Mouse (Mus musculus): ENCODE measurements around the gene Zfp553. TPM values are rescaled to one million over a fixed set of nuclear protein-coding genes. Genes with fewer than 3 reads are reported as not detected.

The Zfp553 gene
- polyA plus RNA-seq (2014; fragmentation: Nextera tagmentation; extraction: Ambion mirVana) = 9.9 and 11.4 TPM in 2 replicates

DNA sequence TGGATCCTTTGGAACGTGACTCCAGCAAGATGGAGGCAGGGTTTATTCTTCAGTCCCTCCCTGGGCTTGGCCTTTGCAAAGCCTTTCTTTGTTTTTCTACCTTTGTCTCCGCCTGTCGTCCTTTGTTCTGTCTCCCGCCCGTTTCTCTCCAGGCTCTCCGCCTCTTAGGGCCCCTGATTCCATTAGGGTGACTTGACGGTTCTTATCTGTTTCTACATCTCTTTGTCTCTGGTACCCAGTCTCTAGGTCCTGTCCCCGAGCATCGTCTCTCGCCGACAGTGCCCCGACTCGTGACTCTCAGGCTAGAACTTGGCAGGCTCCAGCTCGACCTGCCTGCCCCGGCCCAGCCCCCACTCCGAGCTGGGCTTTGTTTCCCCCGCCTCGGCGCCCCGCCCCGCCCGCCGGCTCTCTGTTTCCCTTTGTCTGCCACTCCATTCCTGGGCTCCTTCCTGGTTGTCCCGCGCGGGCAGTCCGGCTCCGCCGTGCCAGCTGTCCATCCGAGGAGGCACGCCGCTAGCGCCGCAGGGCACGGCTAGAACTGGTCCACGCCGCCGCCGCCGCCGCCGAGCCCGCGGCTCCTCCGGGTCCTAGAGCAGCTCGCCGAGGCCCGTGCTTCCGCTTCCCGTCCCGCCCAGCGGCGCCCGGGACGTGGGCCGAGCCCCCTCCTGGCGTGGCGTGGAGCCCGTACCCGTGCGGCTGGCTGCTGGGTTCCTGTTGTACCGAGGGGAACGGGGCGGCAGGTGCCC lies at the start of gene Zfp553, which contains the start of gene Sept1:
Gene Zfp553 (plus strand): TSS at position 440 of the 746 bp plus-strand sequence.
Gene Sept1 (minus strand): TSS at position 509 of the 746 bp plus-strand sequence.
- under 1% methylated on average over 61 of the region's 64 CpGs for WGBS
- H3K9ac ChIP-seq (ENCODE audit: low read length) = peak within 1 kb of the TSS; percentile 97
- ATAC-seq (ENCODE audit: insufficient number of reproducible peaks, insufficient read depth, low FRiP score, low read depth) = peak; percentile 87
- H3K4me1 ChIP-seq (ENCODE audit: control insufficient read depth in 2 of 2, insufficient read depth in 2 of 2, low read length in 2 of 2) = peaks cover 10 to 26% of the 10 kb centered on the region in 2 experiments
- H3K9me3 ChIP-seq (ENCODE audit: control insufficient read depth, low read length) = no peaks in the 10 kb centered on the region
- H3K36me3 ChIP-seq (ENCODE audit: control insufficient read depth, insufficient read depth, low read length) = peaks cover 51% of the 10 kb centered on the region
- H3K27me3 ChIP-seq (ENCODE audit: control insufficient read depth, insufficient read depth, low read length) = no peaks in the 10 kb centered on the region
- H3K4me3 ChIP-seq (ENCODE audit: control insufficient read depth in 1 of 2, insufficient read depth in 1 of 2, low read depth in 1 of 2, low read length in 2 of 2) = peak within 1 kb of the TSS; percentile 89 to 99
- H3K4me2 ChIP-seq (ENCODE audit: low read length) = peak within 1 kb of the TSS; percentile 84
- H3K27ac ChIP-seq (replicated peaks in 1 of 2; ENCODE audit: control insufficient read depth in 1 of 2, insufficient read depth in 1 of 2, low read depth in 2 of 2, low read length in 2 of 2) = peak within 1 kb of the TSS; percentile 97 to 99

- H3K4me1 ChIP-seq (ENCODE audit: control insufficient read depth in 2 of 2, insufficient read depth in 2 of 2, low read length in 2 of 2) = no peaks in the 10 kb centered on the region
- H3K4me3 ChIP-seq (ENCODE audit: control insufficient read depth in 1 of 2, insufficient read depth in 1 of 2, low read depth in 1 of 2, low read length in 2 of 2) = no peak overlapping the region
- no peaks in the 10 kb centered on the region for H3K27me3 ChIP-seq (ENCODE audit: control insufficient read depth, insufficient read depth, low read length)
- H3K9me3 ChIP-seq (ENCODE audit: control insufficient read depth, low read length) = no peaks in the 10 kb centered on the region
- H3K36me3 ChIP-seq (ENCODE audit: control insufficient read depth, insufficient read depth, low read length) = no peaks in the 10 kb centered on the region
- no peak overlapping the region for H3K4me2 ChIP-seq (ENCODE audit: low read length)
- H3K27ac ChIP-seq (replicated peaks in 1 of 2; ENCODE audit: control insufficient read depth in 1 of 2, insufficient read depth in 1 of 2, low read depth in 2 of 2, low read length in 2 of 2) = no peak overlapping the region
- WGBS = 59% methylated on average over 8 of the region's 8 CpGs
- no peak for ATAC-seq (ENCODE audit: insufficient number of reproducible peaks, insufficient read depth, low FRiP score, low read depth)
- no peak overlapping the region for H3K9ac ChIP-seq (ENCODE audit: low read length)
These were observed 49.5 kb upstream of the Zfp553 start for GRCm38 (mm10) chr7:127183345-127183744.

DNA sequence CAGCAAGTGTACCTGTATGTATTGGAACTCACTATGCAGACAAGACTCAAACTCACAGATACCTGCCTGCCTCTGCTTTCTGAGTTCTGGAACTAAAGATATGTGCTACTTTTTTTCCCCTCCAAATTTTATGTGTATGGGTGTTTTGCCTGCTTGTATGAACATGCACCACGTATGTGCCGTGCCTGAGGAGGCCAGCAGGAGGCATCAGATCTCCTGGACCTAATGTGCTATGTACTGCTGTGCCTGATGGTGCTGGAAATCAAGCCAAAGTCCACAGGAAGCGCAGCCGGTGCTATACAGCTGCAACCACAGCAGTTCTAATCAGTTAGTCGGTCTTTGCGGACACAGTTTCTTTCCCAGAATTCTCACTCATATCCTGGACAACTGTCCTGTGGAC lies 49.0 kb upstream of the Zfp553 start:
- Histone ChIP-seq H3K4me1 (ENCODE audit: control insufficient read depth in 2 of 2, insufficient read depth in 2 of 2, low read length in 2 of 2) (no peaks in the 10 kb centered on the region), H3K27ac (replicated peaks in 1 of 2; ENCODE audit: control insufficient read depth in 1 of 2, insufficient read depth in 1 of 2, low read depth in 2 of 2, low read length in 2 of 2) (no peak overlapping the region; a peak in 1 of 4 replicates), H3K9me3 (ENCODE audit: control insufficient read depth, low read length) (no peaks in the 10 kb centered on the region), H3K4me3 (ENCODE audit: control insufficient read depth in 1 of 2, insufficient read depth in 1 of 2, low read depth in 1 of 2, low read length in 2 of 2) (no peak overlapping the region), H3K27me3 (ENCODE audit: control insufficient read depth, insufficient read depth, low read length) (no peaks in the 10 kb centered on the region), H3K9ac (ENCODE audit: low read length) (no peak overlapping the region), H3K4me2 (ENCODE audit: low read length) (no peak overlapping the region), H3K36me3 (ENCODE audit: control insufficient read depth, insufficient read depth, low read length) (no peaks in the 10 kb centered on the region)
- 66% methylated on average over 6 of the region's 6 CpGs for WGBS
- ATAC-seq (ENCODE audit: insufficient number of reproducible peaks, insufficient read depth, low FRiP score, low read depth) = no peak

GRCm38 (mm10) chr7:127184720-127185119 lies 48.1 kb upstream of the Zfp553 start:
- Histone ChIP-seq H3K9me3 (ENCODE audit: control insufficient read depth, low read length) (no peaks in the 10 kb centered on the region), H3K4me3 (ENCODE audit: control insufficient read depth in 1 of 2, insufficient read depth in 1 of 2, low read depth in 1 of 2, low read length in 2 of 2) (no peak overlapping the region), H3K4me1 (ENCODE audit: control insufficient read depth in 2 of 2, insufficient read depth in 2 of 2, low read length in 2 of 2) (no peaks in the 10 kb centered on the region), H3K9ac (ENCODE audit: low read length) (no peak overlapping the region), H3K27ac (replicated peaks in 1 of 2; ENCODE audit: control insufficient read depth in 1 of 2, insufficient read depth in 1 of 2, low read depth in 2 of 2, low read length in 2 of 2) (no peak overlapping the region), H3K27me3 (ENCODE audit: control insufficient read depth, insufficient read depth, low read length) (no peaks in the 10 kb centered on the region), H3K36me3 (ENCODE audit: control insufficient read depth, insufficient read depth, low read length) (no peaks in the 10 kb centered on the region), H3K4me2 (ENCODE audit: low read length) (no peak overlapping the region)
- WGBS = 40% methylated on average over 1 of the region's 1 CpGs
- ATAC-seq (ENCODE audit: insufficient number of reproducible peaks, insufficient read depth, low FRiP score, low read depth) = no peak

GRCm38 (mm10) chr7:127185601-127186000 lies 47.3 kb upstream of the Zfp553 start:
- H3K27ac ChIP-seq (replicated peaks in 1 of 2; ENCODE audit: control insufficient read depth in 1 of 2, insufficient read depth in 1 of 2, low read depth in 2 of 2, low read length in 2 of 2) = no peak overlapping the region
- H3K9ac ChIP-seq (ENCODE audit: low read length) = no peak overlapping the region
- H3K27me3 ChIP-seq (ENCODE audit: control insufficient read depth, insufficient read depth, low read length) = no peaks in the 10 kb centered on the region
- no peak for ATAC-seq (ENCODE audit: insufficient number of reproducible peaks, insufficient read depth, low FRiP score, low read depth)
- no peak overlapping the region for H3K4me3 ChIP-seq (ENCODE audit: control insufficient read depth in 1 of 2, insufficient read depth in 1 of 2, low read depth in 1 of 2, low read length in 2 of 2)
- H3K4me2 ChIP-seq (ENCODE audit: low read length) = no peak overlapping the region
- WGBS = 56% methylated on average over 3 of the region's 3 CpGs
- no peaks in the 10 kb centered on the region for H3K9me3 ChIP-seq (ENCODE audit: control insufficient read depth, low read length)
- H3K4me1 ChIP-seq (ENCODE audit: control insufficient read depth in 2 of 2, insufficient read depth in 2 of 2, low read length in 2 of 2) = no peaks in the 10 kb centered on the region
- no peaks in the 10 kb centered on the region for H3K36me3 ChIP-seq (ENCODE audit: control insufficient read depth, insufficient read depth, low read length)

GRCm38 (mm10) chr7:127187351-127187750 lies 45.5 kb upstream of the Zfp553 start:
- 65% methylated on average over 10 of the region's 10 CpGs for WGBS

DNA sequence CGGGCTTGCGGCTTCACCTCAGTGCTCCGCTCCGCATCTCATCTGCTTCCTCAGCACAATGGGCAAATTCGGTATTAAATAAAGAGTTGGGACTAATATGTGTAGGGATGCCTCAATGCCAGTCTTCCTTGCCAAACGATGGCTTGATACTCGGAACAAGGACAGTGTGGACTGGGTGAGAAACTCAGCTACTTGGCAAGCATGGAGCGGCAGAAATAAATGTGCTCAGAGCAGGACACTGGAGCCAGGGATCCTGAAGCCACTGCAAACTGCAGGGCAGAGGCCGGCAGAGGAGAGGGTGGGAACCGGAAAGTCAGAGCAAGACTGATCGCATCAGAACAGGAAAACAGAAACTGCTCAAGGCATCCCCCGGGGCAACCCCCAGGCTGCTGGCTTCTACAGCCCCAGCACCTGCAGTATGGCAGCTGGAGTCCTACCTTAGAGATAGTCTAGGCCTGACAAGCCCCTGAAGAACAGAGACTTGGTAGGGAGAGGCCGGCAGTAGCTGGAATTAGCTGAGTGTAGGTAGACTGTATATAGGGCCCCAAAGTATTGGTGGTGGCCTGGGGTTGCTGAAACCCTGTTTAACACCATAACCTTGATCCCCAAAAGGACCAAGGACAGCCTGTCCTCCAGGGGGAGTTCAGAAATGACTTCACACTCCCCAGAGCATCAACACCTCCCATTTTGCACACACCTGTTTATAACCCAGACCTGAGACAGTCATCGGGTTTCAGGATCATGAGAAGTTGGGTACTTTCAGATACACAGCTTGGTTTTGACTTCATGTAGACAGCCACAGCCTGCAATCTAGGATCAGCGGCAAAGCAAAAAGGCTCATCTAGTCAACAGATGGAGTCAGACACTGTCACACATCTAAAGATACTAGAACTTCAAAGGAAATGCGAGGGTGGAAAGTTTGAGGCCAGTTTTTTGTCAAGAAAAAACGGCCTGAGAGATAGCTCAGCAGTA lies 44.3 kb upstream of the Zfp553 start:
- Histone ChIP-seq H3K27me3 (ENCODE audit: control insufficient read depth, insufficient read depth, low read length) (no peaks in the 10 kb centered on the region), H3K4me1 (ENCODE audit: control insufficient read depth in 2 of 2, insufficient read depth in 2 of 2, low read length in 2 of 2) (no peaks in the 10 kb centered on the region), H3K4me3 (ENCODE audit: control insufficient read depth in 1 of 2, insufficient read depth in 1 of 2, low read depth in 1 of 2, low read length in 2 of 2) (no peak overlapping the region), H3K9me3 (ENCODE audit: control insufficient read depth, low read length) (no peaks in the 10 kb centered on the region), H3K9ac (ENCODE audit: low read length) (no peak overlapping the region), H3K36me3 (ENCODE audit: control insufficient read depth, insufficient read depth, low read length) (peaks cover 26% of the 10 kb centered on the region), H3K4me2 (ENCODE audit: low read length) (no peak overlapping the region), H3K27ac (replicated peaks in 1 of 2; ENCODE audit: control insufficient read depth in 1 of 2, insufficient read depth in 1 of 2, low read depth in 2 of 2, low read length in 2 of 2) (no peak overlapping the region; a peak in 1 of 4 replicates)
- 71% methylated on average over 17 of the region's 17 CpGs for WGBS
- 0 out of 2 replicates have a peak, but pooled peaks have one; percentile 29 for ATAC-seq (ENCODE audit: insufficient number of reproducible peaks, insufficient read depth, low FRiP score, low read depth)

More at GRCm38 (mm10) chr7:127187351-127187750, 45.5 kb upstream of the Zfp553 start:
- no peaks in the 10 kb centered on the region for H3K9me3 ChIP-seq (ENCODE audit: control insufficient read depth, low read length)
- H3K4me1 ChIP-seq (ENCODE audit: control insufficient read depth in 2 of 2, insufficient read depth in 2 of 2, low read length in 2 of 2) = no peaks in the 10 kb centered on the region
- H3K4me2 ChIP-seq (ENCODE audit: low read length) = no peak overlapping the region
- ATAC-seq (ENCODE audit: insufficient number of reproducible peaks, insufficient read depth, low FRiP score, low read depth) = no peak
- no peak overlapping the region for H3K9ac ChIP-seq (ENCODE audit: low read length)
- no peaks in the 10 kb centered on the region for H3K27me3 ChIP-seq (ENCODE audit: control insufficient read depth, insufficient read depth, low read length)
- peaks cover 14% of the 10 kb centered on the region for H3K36me3 ChIP-seq (ENCODE audit: control insufficient read depth, insufficient read depth, low read length)
- no peak overlapping the region for H3K4me3 ChIP-seq (ENCODE audit: control insufficient read depth in 1 of 2, insufficient read depth in 1 of 2, low read depth in 1 of 2, low read length in 2 of 2)
- H3K27ac ChIP-seq (replicated peaks in 1 of 2; ENCODE audit: control insufficient read depth in 1 of 2, insufficient read depth in 1 of 2, low read depth in 2 of 2, low read length in 2 of 2) = no peak overlapping the region
